Mouse (Mus musculus): ENCODE measurements around the gene Gdpd3.

DNA sequence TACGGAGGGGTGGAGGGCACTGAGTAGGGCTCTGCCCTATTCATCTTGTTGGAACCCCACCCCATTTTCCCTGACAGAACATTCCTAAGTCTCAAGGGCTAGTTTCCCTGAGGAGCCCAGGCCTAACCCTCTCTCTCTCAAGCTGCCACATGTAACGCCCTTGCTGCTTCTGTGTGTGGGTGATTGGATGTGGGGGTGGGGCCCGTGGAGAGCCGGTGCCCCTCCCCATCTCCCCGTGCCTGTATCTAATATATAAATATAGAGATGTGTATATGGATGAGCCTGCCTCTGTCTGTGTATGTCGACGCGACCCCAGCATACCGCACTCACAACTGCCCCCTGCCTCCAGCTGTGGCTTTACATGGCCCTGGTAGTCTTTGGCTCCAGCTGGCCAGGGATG lies 594 bp upstream of the Gdpd3 start:
- no peak for TF ChIP-seq CTCF (IDR thresholded peaks at IDR 0.05; ENCODE audit: control insufficient read depth, insufficient read depth, low read length)
- TF ChIP-seq POLR2A (IDR thresholded peaks at IDR 0.05; ENCODE audit: borderline replicate concordance, control insufficient read depth, low read depth, low read length): no peak
